Mouse (Mus musculus) ovary, postnatal 14 days (tissue): ENCODE data around the gene Gstm2.
"Not testable (repeated sequence)": the region's sequence is repeated elsewhere in the genome, so short reads cannot be mapped to it uniquely, and the experiment has no call there.

Experiments
- DNase-seq: peaks from one replicate; pipeline ENCODE4 v3.0.0; 2022; ENCODE audit warnings: low spot score

The Gstm2 gene

DNA sequence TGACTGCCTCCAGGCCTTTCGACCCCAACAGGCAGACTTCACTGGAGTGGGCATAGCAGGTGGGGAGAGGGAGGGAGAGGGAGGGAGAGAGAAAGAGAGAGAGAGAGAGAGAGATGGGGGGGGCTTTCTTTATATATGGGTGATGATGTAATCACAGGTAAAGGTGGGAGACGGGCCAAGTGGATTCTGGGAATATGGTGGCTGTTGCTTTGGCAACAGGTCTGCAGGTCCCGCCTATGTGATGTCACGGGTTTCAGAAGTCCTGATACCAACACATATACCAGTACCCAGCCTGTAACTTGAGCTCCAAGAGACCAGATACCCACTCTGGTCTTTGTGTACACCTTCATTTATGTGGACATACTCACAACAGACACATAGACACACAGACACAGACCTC is 10.3 kb upstream of the Gstm2 start:
- no peak for DNase-seq

DNA sequence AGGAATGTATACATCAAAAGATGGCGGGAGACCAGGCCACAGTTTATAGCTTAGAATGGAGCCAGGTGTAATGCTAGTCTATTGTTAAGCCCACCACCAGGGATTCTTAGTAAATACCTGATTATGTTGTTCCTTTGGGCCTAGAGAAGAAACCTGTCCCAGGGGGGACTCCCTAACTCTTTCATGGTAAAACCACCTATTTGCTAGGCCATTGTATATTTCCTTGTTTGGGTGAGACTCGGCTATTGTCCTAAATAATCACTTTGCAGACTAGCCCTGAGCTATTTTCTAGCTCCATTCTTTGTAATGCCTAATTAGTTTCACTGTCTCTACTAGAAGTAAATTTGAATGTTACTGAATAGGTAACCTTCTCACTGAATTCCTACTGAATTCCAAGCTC is 9.7 kb upstream of the Gstm2 start:
- DNase-seq: not testable (repeated sequence)

DNA sequence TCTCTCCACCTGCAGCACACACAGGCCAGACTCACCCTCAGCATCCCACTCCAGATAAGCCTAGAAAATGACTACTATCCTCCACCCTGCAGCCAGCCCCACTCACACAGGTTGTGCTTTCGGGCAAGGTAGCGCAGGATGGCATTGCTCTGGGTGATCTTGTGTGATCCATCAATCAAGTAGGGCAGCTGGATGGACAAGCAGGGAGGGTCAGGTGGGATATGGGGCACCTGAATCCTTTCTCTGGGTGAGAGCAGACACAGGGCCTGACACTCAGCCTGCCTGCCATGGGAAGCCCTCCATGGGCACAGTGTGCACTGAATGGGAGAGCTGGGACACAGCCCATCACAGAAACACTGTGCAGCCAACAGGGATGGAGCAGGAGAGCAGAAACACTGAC is 1.1 kb downstream of the Gstm2 start:
- DNase-seq: not testable (repeated sequence)

DNA sequence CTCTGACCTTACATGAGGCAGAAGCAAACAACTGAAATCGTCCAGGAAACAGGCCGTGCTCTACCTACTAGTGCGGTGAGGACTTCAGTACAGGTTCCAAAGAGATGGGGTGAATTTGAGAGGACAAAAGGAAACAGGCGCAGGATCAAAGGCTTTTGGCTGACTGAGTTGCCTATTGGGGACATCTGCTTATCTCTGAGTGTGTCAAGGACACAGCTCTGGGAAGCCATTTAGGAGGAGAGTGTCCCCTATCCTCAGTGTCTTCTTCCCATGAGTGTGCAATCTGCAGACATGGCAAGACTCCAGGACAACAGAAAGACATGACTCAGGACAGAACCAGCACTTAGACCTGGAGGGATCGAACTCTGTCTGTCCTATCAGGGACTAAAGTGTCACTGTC is 1.8 kb downstream of the Gstm2 start:
- no peak for DNase-seq

DNA sequence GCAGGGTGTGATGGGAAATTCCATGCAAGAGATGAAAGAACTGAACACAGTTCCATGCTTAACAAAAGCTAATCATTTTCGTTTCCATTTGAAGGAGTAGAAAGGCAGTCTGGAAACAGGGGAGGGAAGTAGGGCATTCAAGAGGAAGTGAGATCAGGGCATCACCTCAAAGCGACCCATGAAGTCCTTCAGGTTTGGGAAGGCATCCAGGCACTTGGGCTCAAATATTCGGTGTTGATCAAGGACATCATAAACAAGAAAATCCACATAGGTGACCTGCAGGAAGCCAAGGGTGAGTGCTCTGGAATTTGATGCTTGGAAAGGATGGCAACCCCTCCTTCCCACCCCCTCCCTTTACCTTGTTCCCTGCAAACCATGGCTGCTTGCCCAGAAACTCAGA is 2.5 kb downstream of the Gstm2 start:
- no peak for DNase-seq

DNA sequence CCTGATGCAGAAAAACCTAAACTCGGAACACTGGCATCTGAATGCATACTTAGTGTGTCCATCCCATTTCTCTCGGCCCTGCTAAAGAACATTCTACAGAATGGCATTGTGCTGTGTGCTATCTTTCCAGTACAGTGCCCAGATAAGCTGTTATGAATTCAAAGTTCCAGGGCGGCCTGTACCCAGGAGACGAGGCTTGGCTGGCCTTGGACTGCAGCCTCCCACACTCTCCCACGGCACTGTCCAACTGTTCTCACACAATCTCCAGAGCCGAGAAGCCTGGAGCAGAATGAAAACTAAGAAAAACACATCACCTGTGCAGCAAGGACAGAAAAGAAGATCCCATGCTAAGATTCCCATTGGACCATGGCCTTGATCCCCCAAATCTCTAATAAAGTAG is 3.5 kb downstream of the Gstm2 start:
- DNase-seq: no peak

DNA sequence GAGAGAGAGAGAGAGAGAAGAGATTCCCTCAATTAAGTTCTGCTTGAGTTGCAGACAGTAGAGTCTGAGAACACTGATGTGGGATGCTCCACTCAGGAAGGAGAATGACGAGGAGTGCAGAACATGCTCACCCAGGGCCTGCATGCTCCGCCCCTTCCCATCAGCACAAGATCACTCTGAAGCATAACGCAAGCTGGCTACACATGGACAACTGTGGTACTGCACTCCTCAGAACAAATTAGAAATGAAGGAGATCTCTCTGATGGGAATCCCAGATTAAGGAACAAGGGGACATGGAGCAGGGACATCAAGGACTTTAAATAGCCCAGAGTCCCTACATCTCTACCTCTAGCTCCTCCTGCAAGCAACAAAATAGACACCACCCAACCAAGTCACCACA is 5.0 kb downstream of the Gstm2 start:
- DNase-seq: no peak

DNA sequence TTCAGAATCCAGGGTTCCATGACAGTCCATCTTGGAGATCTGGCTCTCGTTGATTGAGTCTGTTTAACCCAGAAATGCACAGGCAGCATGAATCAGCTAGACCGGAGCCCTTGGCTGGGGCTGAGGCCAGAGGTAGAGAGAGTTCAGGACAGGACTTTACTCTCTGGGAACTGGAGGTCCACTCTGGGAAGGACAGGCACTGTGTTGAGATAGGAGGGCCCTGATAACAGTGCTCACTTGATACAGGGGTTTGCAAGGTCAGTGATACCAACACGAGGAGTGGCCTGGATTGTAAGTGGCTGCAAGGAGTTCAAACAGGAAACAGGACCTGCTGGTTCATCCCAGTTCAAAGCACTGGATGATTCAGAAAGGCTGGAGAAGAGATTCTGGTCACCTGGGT is 8.6 kb downstream of the Gstm2 start:
- DNase-seq: no peak

DNA sequence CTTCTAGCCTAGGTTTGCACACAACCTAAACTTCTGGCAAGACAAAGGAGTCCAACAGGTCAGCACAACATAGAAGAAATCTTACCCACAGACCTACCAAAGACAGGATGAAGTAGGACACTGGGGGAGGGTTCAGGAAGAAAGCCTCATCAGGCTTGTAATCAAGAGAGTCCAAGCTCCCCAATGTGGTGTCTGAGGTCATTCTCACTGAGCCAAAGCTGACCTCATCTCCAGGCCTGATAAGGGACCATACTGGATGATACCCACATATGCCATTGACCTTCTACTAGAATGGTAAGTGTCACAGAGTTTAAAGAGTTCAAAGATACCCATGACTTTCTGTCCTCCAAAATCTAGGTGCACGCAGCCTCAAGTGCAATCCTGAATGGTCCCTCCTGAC is 12.0 kb downstream of the Gstm2 start:
- DNase-seq: no peak

DNA sequence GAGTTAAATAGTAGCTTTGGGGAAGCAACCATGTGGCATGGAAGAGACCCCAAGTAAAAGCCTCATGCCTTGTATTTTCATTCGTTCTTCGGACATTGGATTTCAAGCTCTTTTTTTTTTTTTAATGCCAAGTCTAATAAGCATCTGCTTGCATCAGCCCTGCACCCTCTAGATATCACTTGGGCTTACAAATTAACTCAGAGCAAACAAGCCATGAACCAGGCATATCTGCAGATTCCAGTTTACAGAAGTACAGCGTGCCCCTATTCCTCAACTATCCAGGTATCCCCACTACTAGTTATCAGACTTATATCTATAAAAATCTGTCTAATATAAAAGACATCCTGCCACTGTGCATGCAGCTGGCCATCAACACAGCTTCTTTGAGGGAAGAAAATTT is 14.2 kb downstream of the Gstm2 start:
- DNase-seq: no peak

DNA sequence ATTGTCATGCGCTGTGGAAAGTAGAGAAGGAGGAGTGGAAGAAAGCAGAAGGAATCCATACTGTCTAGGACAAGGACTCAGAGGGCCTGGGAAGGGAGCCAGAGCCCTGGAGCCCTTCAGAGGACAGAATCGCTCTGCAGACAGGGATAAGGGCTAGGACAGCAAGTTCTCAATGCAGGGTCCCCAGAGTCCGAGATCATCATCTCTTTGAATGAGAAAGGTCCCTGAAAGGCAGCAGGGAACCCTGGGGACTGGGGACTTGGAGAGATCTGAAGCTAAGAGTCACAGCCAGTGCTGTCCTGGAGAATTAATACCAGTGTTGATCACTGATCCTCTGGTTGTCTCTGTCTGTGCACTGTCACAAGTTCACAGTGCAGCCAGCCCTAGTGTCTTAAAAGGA is 15.2 kb downstream of the Gstm2 start:
- not testable (repeated sequence) for DNase-seq

DNA sequence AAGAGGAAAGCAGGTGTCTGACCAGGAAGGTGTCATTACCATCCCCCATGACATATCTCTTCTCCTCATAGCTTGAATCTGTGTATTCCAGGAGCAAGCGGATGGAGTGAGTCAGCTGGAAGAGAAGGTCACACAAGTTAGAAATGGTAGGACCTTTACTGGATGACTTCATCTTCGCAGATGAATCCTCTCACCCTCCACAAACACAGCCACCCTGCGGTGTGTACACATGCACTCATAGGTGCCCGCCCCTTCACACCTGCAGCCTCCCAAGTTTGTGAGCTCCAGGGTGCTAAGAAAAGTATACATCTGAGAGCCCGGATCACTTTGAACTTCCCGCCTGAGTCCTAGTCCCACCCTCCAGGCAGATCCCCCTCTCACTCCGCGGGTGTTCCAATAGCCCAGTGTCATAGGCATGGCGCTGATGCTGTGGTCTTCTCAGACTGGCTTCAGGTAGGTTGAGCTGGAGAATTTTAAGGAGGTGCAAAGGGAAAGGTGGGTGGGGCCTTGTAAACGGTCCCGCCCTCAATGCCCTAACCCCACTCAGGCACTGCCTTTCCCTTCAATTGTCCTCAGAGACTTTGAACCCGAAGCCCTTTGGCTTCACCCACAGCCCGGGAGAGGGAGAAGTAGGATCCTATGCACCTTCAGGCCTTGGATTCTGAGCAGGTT is 17.4 kb downstream of the Gstm2 start, which contains the start of gene Gstm3:
TSS of gene Gstm3 (minus strand) at position 560 of the 672 bp plus-strand sequence.
- DNase-seq: no peak

DNA sequence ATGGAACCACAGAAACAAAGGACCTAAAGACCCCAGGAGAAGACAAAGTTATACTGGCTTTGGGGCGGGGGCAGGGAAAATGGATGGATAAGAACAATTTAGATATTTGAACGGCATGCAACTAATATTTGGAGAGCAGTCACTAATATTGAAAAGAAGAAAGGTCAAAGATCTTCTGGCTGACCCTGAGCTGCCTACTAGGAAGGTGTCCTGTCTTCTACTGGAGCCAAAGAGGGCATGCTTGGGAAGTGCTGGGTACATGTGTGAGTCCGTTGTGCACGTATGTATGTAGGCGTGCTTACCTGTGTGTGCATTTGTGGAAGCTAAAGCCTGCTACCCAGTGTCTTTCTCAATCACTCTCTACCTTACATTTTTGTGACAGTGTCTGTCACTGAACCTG is 19.6 kb downstream of the Gstm2 start:
- DNase-seq: no peak

DNA sequence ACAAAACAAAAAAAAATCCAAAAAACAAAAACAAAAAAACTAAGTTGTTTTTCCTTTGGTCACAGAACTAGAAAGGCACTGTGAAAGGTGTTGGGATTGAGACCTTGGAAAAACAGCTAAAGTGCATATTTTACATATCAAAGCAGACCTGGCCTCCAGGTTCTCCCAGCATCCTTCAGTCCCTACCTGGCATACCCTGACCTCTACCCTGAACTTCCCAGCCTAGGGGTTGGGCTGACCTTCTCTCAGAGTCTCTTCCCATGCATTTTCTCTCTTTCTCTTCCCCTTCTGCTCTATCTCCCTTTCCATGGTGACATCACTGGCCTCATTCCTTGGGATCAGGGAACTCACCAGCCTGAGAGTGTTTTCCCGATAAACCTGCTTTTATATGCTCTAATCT is 20.7 kb downstream of the Gstm2 start:
- DNase-seq: no peak

DNA sequence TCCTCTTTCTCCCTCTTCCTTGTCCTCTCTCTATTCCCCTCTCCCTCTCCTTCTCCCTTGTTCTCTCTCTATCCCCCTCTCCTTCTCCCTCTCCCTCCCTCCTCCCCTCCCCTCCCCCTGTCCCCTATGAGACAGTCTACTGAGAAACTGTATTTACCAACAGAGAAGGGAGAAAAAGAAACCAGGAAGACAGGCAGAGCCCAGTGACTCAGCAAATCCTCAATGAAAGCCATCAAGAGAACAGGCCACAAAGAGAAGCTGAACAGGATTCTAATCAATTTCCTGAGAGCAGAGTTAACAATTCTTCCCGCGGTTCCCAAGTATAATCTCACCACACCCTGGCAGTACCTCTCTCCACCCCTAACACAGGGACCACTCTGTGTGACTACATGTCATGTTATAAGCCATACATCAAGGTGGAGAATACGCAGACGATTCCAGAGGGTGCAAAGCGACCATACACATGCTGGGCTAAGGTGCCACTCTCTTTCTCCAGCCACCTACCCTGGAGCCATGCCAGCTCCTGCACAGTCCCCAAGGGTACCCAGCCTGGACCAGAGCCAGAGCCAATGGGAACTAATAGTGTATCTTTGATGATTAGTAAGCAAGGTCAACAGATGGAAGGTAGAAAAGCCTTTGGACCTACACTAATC is 21.5 kb downstream of the Gstm2 start:
- DNase-seq: no peak

DNA sequence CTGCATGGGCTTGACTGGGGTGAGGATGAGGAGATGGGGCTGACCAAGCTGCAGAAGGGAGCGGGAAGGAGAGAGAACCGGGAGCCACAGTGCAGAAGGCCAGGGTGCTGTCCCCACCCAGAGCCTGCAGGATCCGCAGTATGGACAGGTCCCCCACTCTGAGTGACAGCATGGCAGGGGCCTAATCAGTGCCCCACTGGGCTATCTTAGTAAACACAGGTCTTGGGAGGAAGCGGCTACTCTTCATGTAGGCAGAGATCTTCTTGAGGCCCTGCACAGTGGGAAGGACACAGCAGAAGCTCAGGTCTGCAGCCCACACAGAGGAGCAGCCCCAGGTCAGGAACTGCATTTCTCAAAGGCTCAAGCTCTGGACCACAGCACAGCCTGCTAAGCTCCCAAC is 22.2 kb downstream of the Gstm2 start:
- DNase-seq: no peak

DNA sequence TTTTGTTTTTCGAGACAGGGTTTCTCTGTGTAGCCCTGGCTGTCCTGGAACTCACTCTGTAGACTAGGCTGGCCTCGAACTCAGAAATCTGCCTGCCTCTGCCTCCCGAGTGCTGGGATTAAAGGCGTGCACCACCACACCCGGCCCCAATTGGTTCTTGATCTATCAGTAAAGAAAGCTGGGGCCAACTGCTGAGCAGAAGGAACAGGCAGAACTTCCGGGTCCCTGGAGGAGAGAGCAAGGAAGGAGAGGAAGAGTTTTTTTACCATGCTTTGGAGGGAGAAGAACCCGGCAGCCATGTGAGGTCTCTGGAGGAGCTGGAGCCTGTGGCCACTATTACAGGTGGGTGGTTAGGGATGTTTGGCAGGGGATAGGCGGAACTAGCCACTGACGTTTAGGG is 31.0 kb downstream of the Gstm2 start:
- not testable (repeated sequence) for DNase-seq

DNA sequence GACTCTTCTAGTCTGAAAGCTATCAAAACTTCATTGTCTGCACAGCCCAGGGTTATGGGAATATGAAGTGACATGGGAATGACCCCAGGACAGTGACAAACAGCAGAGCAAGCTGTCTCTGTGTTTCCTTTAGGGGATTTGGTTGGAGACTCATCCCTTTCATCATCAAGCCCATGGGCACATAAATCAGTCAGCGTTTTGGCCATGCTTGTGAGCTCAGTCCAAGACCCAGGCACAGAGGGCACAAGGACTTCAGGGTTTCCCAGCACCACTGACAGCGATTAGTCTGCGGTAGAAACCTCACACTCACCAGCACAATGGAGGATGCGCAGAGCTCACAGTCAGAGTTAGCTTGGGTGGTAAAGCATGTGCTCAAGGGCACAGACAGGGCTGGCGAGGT is 32.3 kb downstream of the Gstm2 start:
- no peak for DNase-seq

DNA sequence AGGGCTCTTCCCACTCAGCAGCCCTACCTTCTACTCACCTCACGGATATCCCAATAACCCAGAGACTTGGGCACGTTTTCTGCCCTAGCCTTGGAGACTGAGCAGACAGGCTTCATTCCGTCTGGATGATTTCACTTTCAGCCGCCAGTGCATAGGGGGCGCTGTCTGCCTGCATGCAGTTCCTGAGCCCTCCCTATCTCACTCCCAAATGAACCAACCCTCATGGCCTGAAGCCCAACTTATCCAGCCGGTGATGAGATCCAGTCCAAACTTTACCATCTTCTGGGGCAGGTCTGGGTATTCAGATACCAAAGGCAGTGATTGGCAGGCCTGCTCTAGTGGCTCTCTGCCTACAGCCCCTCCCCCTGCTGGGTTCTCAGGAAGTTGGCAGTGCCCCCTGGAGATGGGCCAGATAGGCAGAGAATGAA is 32.9 kb downstream of the Gstm2 start:
- DNase-seq: peak; percentile 75

DNA sequence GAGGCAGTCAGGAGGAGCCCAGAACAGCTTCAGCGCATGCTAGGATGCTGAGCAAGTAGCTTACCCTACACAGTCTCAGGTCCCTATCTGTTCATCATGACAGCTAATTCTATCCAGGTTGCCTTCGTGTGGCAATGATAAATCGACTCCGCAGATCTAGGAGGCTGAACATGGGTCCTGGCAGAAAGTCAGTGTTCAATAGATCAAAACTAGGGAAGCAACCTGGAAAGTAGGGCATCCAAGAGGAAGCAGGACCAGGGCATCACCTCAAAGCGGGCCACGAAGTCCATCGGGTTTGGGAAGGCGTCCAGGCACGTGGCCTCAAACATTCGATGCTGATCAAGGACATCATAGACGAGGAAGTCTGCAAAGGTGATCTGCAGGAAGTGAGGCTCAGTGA is 35.7 kb downstream of the Gstm2 start:
- no peak for DNase-seq

DNA sequence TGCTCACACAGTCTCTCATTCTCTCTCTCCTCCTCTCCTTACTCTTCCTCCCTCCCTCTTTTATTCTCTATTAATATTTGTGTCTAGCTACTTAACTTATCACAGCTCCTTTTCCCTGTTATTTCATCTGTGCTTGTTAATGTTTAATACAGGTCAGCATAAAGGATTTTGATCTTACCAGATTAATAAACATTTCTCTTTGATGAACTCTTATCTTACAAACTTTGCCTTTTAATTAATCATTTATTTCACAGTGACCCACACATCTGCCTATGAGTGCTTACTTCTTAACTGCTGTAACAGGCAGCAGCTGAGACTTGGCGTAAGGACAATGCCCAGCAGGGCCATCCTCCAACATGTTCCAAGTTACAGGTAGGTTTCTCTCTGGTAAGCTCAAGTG is 36.8 kb downstream of the Gstm2 start:
- not testable (repeated sequence) for DNase-seq

DNA sequence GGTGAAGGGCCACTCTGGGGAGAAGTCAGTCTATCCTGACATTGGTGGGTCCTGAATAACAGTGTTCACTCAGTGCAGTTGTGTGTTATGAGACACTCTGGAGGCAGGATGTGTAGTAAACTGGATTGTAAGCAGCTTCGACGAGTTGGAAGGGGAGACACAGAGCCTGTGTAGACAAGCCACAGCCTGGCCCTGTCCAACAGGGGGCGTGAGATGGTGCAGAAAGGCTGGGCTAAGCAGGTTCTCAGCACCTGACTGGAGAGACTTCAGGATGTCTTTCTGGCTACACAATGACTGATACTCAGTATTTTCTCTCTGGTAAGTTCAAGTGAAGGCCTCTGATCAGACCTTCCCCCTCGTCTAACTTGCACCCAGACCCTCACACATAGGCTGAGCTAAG is 40.5 kb downstream of the Gstm2 start:
- DNase-seq: no peak

DNA sequence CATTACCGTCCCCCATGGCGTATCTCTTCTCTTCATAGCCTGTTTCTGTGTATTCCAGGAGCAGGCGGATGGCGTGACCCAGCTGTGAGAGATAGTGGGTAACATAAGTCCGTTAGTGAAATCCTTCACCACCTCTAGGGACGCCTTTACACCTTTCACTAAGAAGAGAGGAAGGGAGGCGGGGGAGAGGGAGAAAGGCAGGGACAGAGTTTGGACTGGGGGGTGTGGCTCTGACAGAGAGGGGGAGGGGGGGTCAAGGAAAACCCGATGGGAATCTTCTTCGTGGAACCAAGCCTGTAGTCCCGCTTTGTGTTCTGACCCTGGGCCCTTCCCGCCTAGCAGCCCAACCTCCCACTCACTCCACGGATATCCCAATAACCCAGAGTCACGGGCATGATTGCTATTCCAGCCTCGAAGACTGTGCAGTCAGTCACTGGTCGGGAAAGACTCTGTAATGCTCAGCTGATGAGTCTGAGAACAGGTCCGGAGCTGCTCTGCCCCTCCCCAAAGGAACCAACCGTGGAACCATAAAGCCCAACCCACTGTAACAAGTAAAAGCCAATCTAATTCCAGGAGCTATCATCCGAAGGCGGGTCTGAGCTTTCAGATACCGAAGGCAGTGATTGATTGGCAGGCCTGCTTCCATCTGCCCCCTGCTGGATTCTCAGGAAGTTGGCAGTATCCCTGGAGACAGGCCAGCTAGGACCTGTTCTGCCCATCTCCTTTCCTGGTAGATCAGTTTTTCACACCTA is 42.8 kb downstream of the Gstm2 start, which contains the start of gene Gstm6:
TSS of gene Gstm6 (minus strand) at position 511 of the 752 bp plus-strand sequence.
- no peak for DNase-seq
